Mouse (Mus musculus) neural tube, embryonic 14.5 days (tissue): ENCODE measurements around the gene Fuk. TPM values are rescaled to one million over a fixed set of nuclear protein-coding genes. Genes with fewer than 3 reads are reported as not detected.
A peak's percentile ranks its signal among the peaks of the same experiment; 100 is the strongest.
"Not testable (repeated sequence)": the region's sequence is repeated elsewhere in the genome, so short reads cannot be mapped to it uniquely, and the experiment has no call there.

Source experiments
- ATAC-seq: fragments of 200-750 bp; cut with Nextera tagmentation; 2 replicates; pipeline ENCODE4 v1.8.0; 2017; ENCODE audit warnings: low read depth, mild to moderate bottlenecking, moderate TSS enrichment, moderate library complexity
- H3K27ac ChIP-seq: fragments of 300-500 bp; sonication (generic); 2 replicates; pipeline ENCODE4 v1.5.1; 2014; ENCODE audit warnings: low read depth, mild to moderate bottlenecking, control low read depth, low read length, moderate library complexity, mixed read lengths
- H3K27me3 ChIP-seq: fragments of 300-500 bp; sonication (generic); 2 replicates; pipeline ENCODE4 v1.6.1; 2014; ENCODE audit warnings: low read length; ENCODE audit not compliant: control insufficient read depth, insufficient read depth
- H3K36me3 ChIP-seq: fragments of 300-500 bp; sonication (generic); 2 replicates; pipeline ENCODE4 v1.6.1; 2014; ENCODE audit warnings: low read length, mixed read lengths; ENCODE audit not compliant: control insufficient read depth, insufficient read depth
- H3K4me1 ChIP-seq: fragments of 300-500 bp; sonication (generic); 2 replicates; pipeline ENCODE4 v1.6.1; 2014; ENCODE audit warnings: low read length; ENCODE audit not compliant: control insufficient read depth, insufficient read depth
- H3K4me2 ChIP-seq: fragments of 300-500 bp; sonication (generic); 2 replicates; pipeline ENCODE4 v1.6.1; 2014; ENCODE audit warnings: mild to moderate bottlenecking, low read depth, low read length, control low read depth
- H3K4me3 ChIP-seq: fragments of 300-500 bp; sonication (generic); 2 replicates; pipeline ENCODE4 v1.5.1; 2014; ENCODE audit warnings: low read depth, low read length, control low read depth, mixed read lengths
- H3K9ac ChIP-seq: fragments of 300-500 bp; sonication (generic); replicated peaks from 2 replicates; pipeline ENCODE4 v1.6.1; 2014; ENCODE audit warnings: low read depth, mild to moderate bottlenecking, control low read depth, low read length, mixed read lengths
- H3K9me3 ChIP-seq: fragments of 300-500 bp; sonication (generic); 2 replicates; pipeline ENCODE4 v1.6.1; 2016; ENCODE audit warnings: low read length; ENCODE audit not compliant: control insufficient read depth
- WGBS: fragments of 180-500 bp; shearing (Covaris S2); extraction: QIAGEN DNeasy Blood & Tissue Kit; methylation state at CpG from one replicate; pipeline ENCODE4 v1.1.7; 2014; 5-methylcytosine and 5-hydroxymethylcytosine counted together
- polyA plus RNA-seq: library from polyadenylated mRNA; unstranded; fragments of >200 nt; fragmentation: Nextera tagmentation; extraction: Ambion mirVana; gene quantifications from 2 replicates; pipeline ENCODE4 v1.2.1, GENCODE M21; 2014

Fuk gene
- polyA plus RNA-seq, 1 experiment from 2014 or later, result 3.9 TPM

GRCm38 (mm10) chr8:110933272-110933671, 31.0 kb upstream of the Fuk start:
- 95% methylated on average over 2 of the region's 2 CpGs for WGBS

GRCm38 (mm10) chr8:110932444-110932843, 30.2 kb upstream of the Fuk start:
- no peak overlapping the region for H3K4me2 ChIP-seq
- ATAC-seq, result no peak
- 92% methylated on average over 3 of the region's 3 CpGs for WGBS
- no peak overlapping the region for H3K4me3 ChIP-seq
- H3K9ac ChIP-seq, result no peak overlapping the region
- H3K4me1 ChIP-seq, result no peaks in the 10 kb centered on the region
- no peak overlapping the region for H3K27ac ChIP-seq
- no peaks in the 10 kb centered on the region for H3K27me3 ChIP-seq
- H3K36me3 ChIP-seq, result no peaks in the 10 kb centered on the region
- no peaks in the 10 kb centered on the region for H3K9me3 ChIP-seq

More at GRCm38 (mm10) chr8:110933272-110933671, 31.0 kb upstream of the Fuk start:
- no peaks in the 10 kb centered on the region for H3K27me3 ChIP-seq
- H3K36me3 ChIP-seq, result no peaks in the 10 kb centered on the region
- no peak overlapping the region for H3K27ac ChIP-seq
- no peak overlapping the region for H3K4me2 ChIP-seq
- H3K4me1 ChIP-seq, result no peaks in the 10 kb centered on the region
- no peak for ATAC-seq
- H3K9me3 ChIP-seq, result no peaks in the 10 kb centered on the region
- H3K4me3 ChIP-seq, result no peak overlapping the region
- no peak overlapping the region for H3K9ac ChIP-seq

- WGBS, result 80% methylated on average over 12 of the region's 12 CpGs
- ATAC-seq, result no peak
- H3K4me3 ChIP-seq, result no peak overlapping the region
- no peak overlapping the region for H3K27ac ChIP-seq
- no peak overlapping the region for H3K4me2 ChIP-seq
- H3K9ac ChIP-seq, result no peak overlapping the region
- H3K4me1 ChIP-seq, result no peaks in the 10 kb centered on the region
- H3K9me3 ChIP-seq, result no peaks in the 10 kb centered on the region
- H3K36me3 ChIP-seq, result no peaks in the 10 kb centered on the region
- H3K27me3 ChIP-seq, result no peaks in the 10 kb centered on the region
Observed at GRCm38 (mm10) chr8:110931176-110931939, 29.1 kb upstream of the Fuk start.

- 94% methylated on average over 6 of the region's 8 CpGs for WGBS
Observed at GRCm38 (mm10) chr8:110929672-110930071, 27.4 kb upstream of the Fuk start.

GRCm38 (mm10) chr8:110929066-110929465, 26.8 kb upstream of the Fuk start:
- H3K4me3 ChIP-seq, result no peak overlapping the region
- 63% methylated on average over 5 of the region's 5 CpGs for WGBS
- no peaks in the 10 kb centered on the region for H3K27me3 ChIP-seq
- no peak overlapping the region for H3K9ac ChIP-seq
- no peaks in the 10 kb centered on the region for H3K36me3 ChIP-seq
- ATAC-seq, result no peak
- no peaks in the 10 kb centered on the region for H3K9me3 ChIP-seq
- no peak overlapping the region for H3K27ac ChIP-seq
- H3K4me2 ChIP-seq, result no peak overlapping the region
- H3K4me1 ChIP-seq, result no peaks in the 10 kb centered on the region

More at GRCm38 (mm10) chr8:110929672-110930071, 27.4 kb upstream of the Fuk start:
- not testable (repeated sequence) for H3K27me3 ChIP-seq, H3K9me3 ChIP-seq, H3K9ac ChIP-seq, H3K4me3 ChIP-seq, H3K27ac ChIP-seq, H3K4me2 ChIP-seq, ATAC-seq, H3K4me1 ChIP-seq, H3K36me3 ChIP-seq

GRCm38 (mm10) chr8:110928435-110928834, 26.1 kb upstream of the Fuk start:
- no peaks in the 10 kb centered on the region for H3K27me3 ChIP-seq
- no peaks in the 10 kb centered on the region for H3K4me1 ChIP-seq
- WGBS, result 87% methylated on average over 7 of the region's 7 CpGs
- no peak overlapping the region for H3K9ac ChIP-seq
- ATAC-seq, result no peak
- no peak overlapping the region for H3K4me3 ChIP-seq
- no peaks in the 10 kb centered on the region for H3K9me3 ChIP-seq
- H3K4me2 ChIP-seq, result no peak overlapping the region
- no peak overlapping the region for H3K27ac ChIP-seq
- no peaks in the 10 kb centered on the region for H3K36me3 ChIP-seq

GRCm38 (mm10) chr8:110926690-110927089, 24.4 kb upstream of the Fuk start:
- H3K36me3 ChIP-seq, result no peaks in the 10 kb centered on the region
- H3K9me3 ChIP-seq, result no peaks in the 10 kb centered on the region
- H3K27me3 ChIP-seq, result no peaks in the 10 kb centered on the region
- no peaks in the 10 kb centered on the region for H3K4me1 ChIP-seq
- no peak overlapping the region for H3K4me3 ChIP-seq
- no peak for ATAC-seq
- 57% methylated on average over 5 of the region's 5 CpGs for WGBS
- H3K9ac ChIP-seq, result no peak overlapping the region
- H3K4me2 ChIP-seq, result no peak overlapping the region
- no peak overlapping the region for H3K27ac ChIP-seq

- WGBS, result 70% methylated on average over 8 of the region's 8 CpGs
- no peak overlapping the region for H3K4me3 ChIP-seq
Observed at GRCm38 (mm10) chr8:110925691-110926140, 23.4 kb upstream of the Fuk start.

GRCm38 (mm10) chr8:110921492-110922230, 19.4 kb upstream of the Fuk start:
- no peak for ATAC-seq
- 29% methylated on average over 7 of the region's 7 CpGs for WGBS
- Histone ChIP-seq H3K36me3 (no peaks in the 10 kb centered on the region), H3K27me3 (no peaks in the 10 kb centered on the region), H3K4me2 (peak overlapping the region; percentile 68), H3K4me3 (peak overlapping the region; percentile 73; the same call in 1 of the 2 replicates), H3K9ac (no peak overlapping the region), H3K4me1 (peaks cover 16% of the 10 kb centered on the region), H3K27ac (no peak overlapping the region), H3K9me3 (no peaks in the 10 kb centered on the region)

More at GRCm38 (mm10) chr8:110925691-110926140, 23.4 kb upstream of the Fuk start:
- H3K4me1 ChIP-seq, result peaks cover 9% of the 10 kb centered on the region
- H3K27ac ChIP-seq, result no peak overlapping the region
- no peaks in the 10 kb centered on the region for H3K27me3 ChIP-seq
- ATAC-seq, result no peak
- no peak overlapping the region for H3K4me2 ChIP-seq
- no peaks in the 10 kb centered on the region for H3K9me3 ChIP-seq
- no peaks in the 10 kb centered on the region for H3K36me3 ChIP-seq
- H3K9ac ChIP-seq, result no peak overlapping the region
